Mouse (Mus musculus): ENCODE measurements around the gene Npw. TPM values are rescaled to one million over a fixed set of nuclear protein-coding genes. Genes with fewer than 3 reads are reported as not detected.
A peak's percentile ranks its signal among the peaks of the same experiment; 100 is the strongest.

The Npw gene
- polyA plus RNA-seq (2015; fragmentation: Nextera tagmentation; extraction: Ambion mirVana), result 0.29 TPM in 1 of 2 replicates, not detected in the other

GRCm38 (mm10) chr17:24658017-24658758 is at the start of gene Npw:
Npw (minus strand) TSS chr17:24658457.
- peak within 1 kb of the TSS; percentile 71 for H3K9ac ChIP-seq (ENCODE audit: low read depth, low read length)
- ATAC-seq, result peak; percentile 59
- WGBS, result 2% methylated on average over 47 of the region's 47 CpGs
- H3K9me3 ChIP-seq (ENCODE audit: control insufficient read depth, low read length), result no peaks in the 10 kb centered on the region
- peak within 1 kb of the TSS; percentile 92 for H3K4me2 ChIP-seq (ENCODE audit: low read depth, low read length)
- peaks cover 12% of the 10 kb centered on the region for H3K4me1 ChIP-seq (ENCODE audit: control insufficient read depth, insufficient read depth, low read length)
- no peaks in the 10 kb centered on the region for H3K36me3 ChIP-seq (ENCODE audit: control insufficient read depth, insufficient read depth, low read length)
- peaks cover 29% of the 10 kb centered on the region for H3K27me3 ChIP-seq (replicated peaks; ENCODE audit: control insufficient read depth, insufficient read depth, low read length)
- no peak within 1 kb of the TSS for H3K27ac ChIP-seq (ENCODE audit: low read length)
- peak within 1 kb of the TSS; percentile 56 for H3K4me3 ChIP-seq (ENCODE audit: low read length)

GRCm38 (mm10) chr17:24707801-24708425 is 49.7 kb upstream of the Npw start:
- Histone ChIP-seq H3K4me1 (ENCODE audit: control insufficient read depth, insufficient read depth, low read length) (peaks cover 10% of the 10 kb centered on the region; the same call in 1 of the 2 replicates), H3K4me3 (ENCODE audit: low read length) (peak overlapping the region; percentile 64), H3K27me3 (replicated peaks; ENCODE audit: control insufficient read depth, insufficient read depth, low read length) (no peaks in the 10 kb centered on the region), H3K9ac (ENCODE audit: low read depth, low read length) (peak overlapping the region; percentile 86), H3K4me2 (ENCODE audit: low read depth, low read length) (peak overlapping the region; percentile 79), H3K27ac (ENCODE audit: low read length) (peak overlapping the region; percentile 75), H3K36me3 (ENCODE audit: control insufficient read depth, insufficient read depth, low read length) (peaks cover 10% of the 10 kb centered on the region; the same call in 1 of the 2 replicates), H3K9me3 (ENCODE audit: control insufficient read depth, low read length) (no peaks in the 10 kb centered on the region)
- ATAC-seq, result peak; percentile 38
- 4% methylated on average over 24 of the region's 24 CpGs for WGBS

GRCm38 (mm10) chr17:24706982-24707800 is 48.9 kb upstream of the Npw start, which contains the start of gene Tbl3:
Tbl3 (minus strand) TSS chr17:24707660.
- ATAC-seq, result peak; percentile 89
- 3% methylated on average over 32 of the region's 32 CpGs for WGBS

GRCm38 (mm10) chr17:24705821-24706220 is 47.6 kb upstream of the Npw start:
- WGBS, result 93% methylated on average over 3 of the region's 3 CpGs
- H3K36me3 ChIP-seq (ENCODE audit: control insufficient read depth, insufficient read depth, low read length), result peaks cover 24% of the 10 kb centered on the region
- no peak for ATAC-seq
- peaks cover 10% of the 10 kb centered on the region; the same call in 1 of the 2 replicates for H3K4me1 ChIP-seq (ENCODE audit: control insufficient read depth, insufficient read depth, low read length)
- H3K4me3 ChIP-seq (ENCODE audit: low read length), result no peak overlapping the region
- no peaks in the 10 kb centered on the region for H3K27me3 ChIP-seq (replicated peaks; ENCODE audit: control insufficient read depth, insufficient read depth, low read length)
- H3K9ac ChIP-seq (ENCODE audit: low read depth, low read length), result no peak overlapping the region
- no peak overlapping the region for H3K27ac ChIP-seq (ENCODE audit: low read length)
- H3K4me2 ChIP-seq (ENCODE audit: low read depth, low read length), result no peak overlapping the region
- H3K9me3 ChIP-seq (ENCODE audit: control insufficient read depth, low read length), result no peaks in the 10 kb centered on the region

More at GRCm38 (mm10) chr17:24706982-24707800, 48.9 kb upstream of the Npw start, which contains the start of gene Tbl3:
- H3K4me1 ChIP-seq (ENCODE audit: control insufficient read depth, insufficient read depth, low read length), result peaks cover 10% of the 10 kb centered on the region; the same call in 1 of the 2 replicates
- H3K4me3 ChIP-seq (ENCODE audit: low read length), result peak within 1 kb of the TSS; percentile 64
- H3K27ac ChIP-seq (ENCODE audit: low read length), result peak within 1 kb of the TSS; percentile 75
- H3K9ac ChIP-seq (ENCODE audit: low read depth, low read length), result peak within 1 kb of the TSS; percentile 86
- H3K27me3 ChIP-seq (replicated peaks; ENCODE audit: control insufficient read depth, insufficient read depth, low read length), result no peaks in the 10 kb centered on the region
- H3K9me3 ChIP-seq (ENCODE audit: control insufficient read depth, low read length), result no peaks in the 10 kb centered on the region
- H3K36me3 ChIP-seq (ENCODE audit: control insufficient read depth, insufficient read depth, low read length), result peaks cover 11% of the 10 kb centered on the region; the same call in 1 of the 2 replicates
- peak within 1 kb of the TSS; percentile 79 for H3K4me2 ChIP-seq (ENCODE audit: low read depth, low read length)

GRCm38 (mm10) chr17:24701251-24701650 is 43.0 kb upstream of the Npw start:
- peaks cover 18% of the 10 kb centered on the region for H3K4me1 ChIP-seq (ENCODE audit: control insufficient read depth, insufficient read depth, low read length)
- H3K4me3 ChIP-seq (ENCODE audit: low read length), result no peak overlapping the region
- H3K27me3 ChIP-seq (replicated peaks; ENCODE audit: control insufficient read depth, insufficient read depth, low read length), result no peaks in the 10 kb centered on the region
- no peak overlapping the region for H3K4me2 ChIP-seq (ENCODE audit: low read depth, low read length)
- peaks cover 27% of the 10 kb centered on the region for H3K36me3 ChIP-seq (ENCODE audit: control insufficient read depth, insufficient read depth, low read length)
- H3K9me3 ChIP-seq (ENCODE audit: control insufficient read depth, low read length), result no peaks in the 10 kb centered on the region
- 90% methylated on average over 9 of the region's 9 CpGs for WGBS
- H3K9ac ChIP-seq (ENCODE audit: low read depth, low read length), result no peak overlapping the region
- H3K27ac ChIP-seq (ENCODE audit: low read length), result no peak overlapping the region
- ATAC-seq, result no peak

- Histone ChIP-seq H3K4me2 (ENCODE audit: low read depth, low read length) (peak overlapping the region; percentile 21), H3K27me3 (replicated peaks; ENCODE audit: control insufficient read depth, insufficient read depth, low read length) (no peaks in the 10 kb centered on the region), H3K4me3 (ENCODE audit: low read length) (peak overlapping the region; percentile 21; the same call in 1 of the 2 replicates), H3K9me3 (ENCODE audit: control insufficient read depth, low read length) (no peaks in the 10 kb centered on the region), H3K27ac (ENCODE audit: low read length) (peak overlapping the region; percentile 90), H3K9ac (ENCODE audit: low read depth, low read length) (peak overlapping the region; percentile 55), H3K36me3 (ENCODE audit: control insufficient read depth, insufficient read depth, low read length) (peaks cover 24% of the 10 kb centered on the region), H3K4me1 (ENCODE audit: control insufficient read depth, insufficient read depth, low read length) (peaks cover 23% of the 10 kb centered on the region)
- 52% methylated on average over 2 of the region's 2 CpGs for whole genome bisulfite sequencing
- ATAC-seq, result peak; percentile 52
Observed at GRCm38 (mm10) chr17:24699473-24699872, 41.2 kb upstream of the Npw start.

- Histone ChIP-seq H3K27me3 (replicated peaks; ENCODE audit: control insufficient read depth, insufficient read depth, low read length) (no peaks in the 10 kb centered on the region), H3K36me3 (ENCODE audit: control insufficient read depth, insufficient read depth, low read length) (peaks cover 17% of the 10 kb centered on the region), H3K9ac (ENCODE audit: low read depth, low read length) (peak overlapping the region; percentile 38), H3K27ac (ENCODE audit: low read length) (peak overlapping the region; percentile 90), H3K4me3 (ENCODE audit: low read length) (peak overlapping the region; percentile 21), H3K4me1 (ENCODE audit: control insufficient read depth, insufficient read depth, low read length) (peaks cover 23% of the 10 kb centered on the region), H3K9me3 (ENCODE audit: control insufficient read depth, low read length) (no peaks in the 10 kb centered on the region), H3K4me2 (ENCODE audit: low read depth, low read length) (peak overlapping the region; percentile 21)
- 64% methylated on average over 9 of the region's 9 CpGs for WGBS
- no peak for ATAC-seq
Observed at GRCm38 (mm10) chr17:24698715-24699114, 40.5 kb upstream of the Npw start.

- Histone ChIP-seq H3K4me2 (ENCODE audit: low read depth, low read length) (peak overlapping the region; percentile 21; the same call in 1 of the 2 replicates), H3K27me3 (replicated peaks; ENCODE audit: control insufficient read depth, insufficient read depth, low read length) (no peaks in the 10 kb centered on the region), H3K4me3 (ENCODE audit: low read length) (0 out of 2 replicates have a peak overlapping the region, but pooled peaks have one; percentile 21), H3K4me1 (ENCODE audit: control insufficient read depth, insufficient read depth, low read length) (peaks cover 23% of the 10 kb centered on the region), H3K36me3 (ENCODE audit: control insufficient read depth, insufficient read depth, low read length) (peaks cover 17% of the 10 kb centered on the region), H3K9me3 (ENCODE audit: control insufficient read depth, low read length) (no peaks in the 10 kb centered on the region), H3K27ac (ENCODE audit: low read length) (peak overlapping the region; percentile 90), H3K9ac (ENCODE audit: low read depth, low read length) (peak overlapping the region; percentile 38)
- peak; percentile 17; the same call in 1 of the 2 replicates for ATAC-seq
- 19% methylated on average over 5 of the region's 5 CpGs for WGBS
Observed at GRCm38 (mm10) chr17:24697985-24698384, 39.7 kb upstream of the Npw start.

Data from intestine, embryonic 16.5 days (tissue).